Mouse (Mus musculus) retina, adult 2 months (tissue): ENCODE results near the gene Prkce.

Experiments used
- DNase-seq: peaks from one replicate; pipeline ENCODE4 v3.0.0-alpha.2; 2012; ENCODE audit warnings: low read depth, low spot score

Gene Prkce

GRCm38 (mm10) chr17:86551995-86552394 lies 384.4 kb downstream of the Prkce start:
- no peak for DNase-seq

DNA sequence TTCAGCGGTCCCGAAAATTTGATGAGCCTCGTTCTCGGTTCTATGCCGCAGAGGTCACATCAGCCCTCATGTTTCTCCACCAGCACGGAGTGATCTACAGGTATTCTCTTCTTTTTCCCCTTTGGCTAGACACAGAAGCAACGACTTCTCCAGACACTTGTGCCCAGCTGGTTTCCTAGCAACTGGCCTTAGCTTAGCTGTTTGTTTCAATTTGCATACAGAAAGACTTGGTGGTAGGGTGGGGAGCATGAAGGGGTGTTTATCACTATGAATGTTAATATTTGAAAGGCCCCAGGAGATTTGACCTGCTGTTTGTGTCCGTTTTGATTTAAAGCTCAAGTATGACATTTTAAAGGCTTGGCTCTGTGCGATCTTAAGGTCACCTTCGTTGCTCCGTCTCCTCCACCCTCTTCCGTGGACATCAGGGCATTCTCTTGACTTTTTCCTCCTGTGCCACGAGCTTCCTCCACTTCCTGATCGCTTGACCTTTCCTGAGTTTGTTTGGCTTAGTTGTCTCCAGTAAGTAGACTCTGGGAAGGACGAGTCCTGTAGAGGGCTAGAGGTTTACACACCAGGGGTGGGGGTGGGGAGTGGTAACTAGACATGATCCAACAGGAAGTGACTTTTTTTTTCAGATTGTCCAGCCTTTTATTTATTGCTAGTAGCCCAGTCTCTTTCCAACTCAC lies 391.8 kb downstream of the Prkce start:
- no peak for DNase-seq

DNA sequence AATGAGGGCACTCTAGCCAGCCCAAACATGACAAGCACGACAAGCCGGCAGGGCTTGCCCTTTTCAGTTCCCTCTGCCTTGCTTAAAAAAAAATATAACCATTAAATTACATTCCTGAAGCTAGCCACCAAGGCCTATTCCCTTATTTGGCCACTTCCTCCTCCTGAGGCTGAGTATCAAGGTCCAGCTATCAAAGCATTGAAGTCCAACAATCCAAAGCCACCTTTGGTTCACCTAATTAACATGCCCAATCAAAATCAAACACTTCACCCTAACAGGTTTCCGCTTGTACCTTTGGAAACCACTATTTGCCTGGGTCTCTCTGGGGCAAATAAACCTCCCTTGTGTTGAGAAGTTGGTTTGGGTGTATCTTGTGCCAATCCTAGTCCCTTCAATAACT lies 392.9 kb downstream of the Prkce start:
- DNase-seq = no peak

- DNase-seq = no peak
Measured at GRCm38 (mm10) chr17:86570491-86570890, 402.9 kb downstream of the Prkce start.

- DNase-seq = no peak
Measured at GRCm38 (mm10) chr17:86571266-86571665, 403.7 kb downstream of the Prkce start.

- DNase-seq = no peak
Measured at GRCm38 (mm10) chr17:86572136-86572535, 404.6 kb downstream of the Prkce start.

DNA sequence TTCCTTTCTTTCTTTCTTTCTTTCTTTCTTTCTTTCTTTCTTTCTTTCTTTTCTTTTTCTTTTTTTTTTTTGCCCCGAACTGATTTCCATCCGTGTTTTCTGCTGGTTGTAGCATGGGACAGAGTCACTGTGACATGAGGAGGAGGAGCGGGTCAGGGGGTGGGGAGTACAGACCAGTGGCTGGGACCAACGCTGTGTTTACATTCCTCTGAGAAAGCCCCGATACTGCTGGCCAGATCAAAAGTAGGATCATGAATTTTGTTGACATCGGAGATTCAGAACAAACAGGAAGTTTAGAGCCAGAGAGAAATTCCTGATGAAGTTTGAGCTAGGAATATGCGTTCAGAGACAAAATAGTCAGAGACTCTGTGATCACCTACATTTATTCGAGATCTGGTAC lies 405.0 kb downstream of the Prkce start:
- no peak for DNase-seq

DNA sequence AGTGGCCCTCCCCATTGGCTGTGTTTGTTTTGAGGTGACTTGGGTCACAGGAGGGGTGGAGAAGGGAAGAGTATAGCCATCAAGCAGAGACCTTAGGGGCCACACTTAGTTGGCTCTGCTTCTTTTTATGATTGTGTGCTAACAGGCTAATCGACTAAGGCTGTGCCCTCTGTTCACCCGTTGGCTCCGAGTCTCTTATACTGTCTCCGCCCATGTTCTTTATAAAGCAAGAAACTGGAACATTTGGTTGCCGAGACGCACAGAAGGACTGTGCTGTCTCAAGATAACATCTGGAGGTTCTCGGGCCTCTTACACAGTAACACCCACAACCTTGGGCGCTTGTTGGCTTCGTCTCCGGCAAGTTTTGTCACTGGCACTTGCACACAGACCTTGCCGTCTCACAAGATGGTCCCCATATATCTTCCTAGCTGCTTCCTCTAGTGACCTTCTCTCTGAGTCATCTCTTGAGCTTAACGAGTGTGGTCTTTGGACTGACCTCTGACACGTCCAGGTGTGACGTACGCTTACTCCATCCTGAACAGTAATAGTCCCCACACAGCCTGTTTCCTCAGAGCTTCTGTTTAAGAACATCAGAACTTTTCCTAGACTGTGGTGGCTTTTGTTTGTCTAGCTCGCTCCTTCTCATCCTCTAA lies 406.1 kb downstream of the Prkce start:
- DNase-seq = no peak

DNA sequence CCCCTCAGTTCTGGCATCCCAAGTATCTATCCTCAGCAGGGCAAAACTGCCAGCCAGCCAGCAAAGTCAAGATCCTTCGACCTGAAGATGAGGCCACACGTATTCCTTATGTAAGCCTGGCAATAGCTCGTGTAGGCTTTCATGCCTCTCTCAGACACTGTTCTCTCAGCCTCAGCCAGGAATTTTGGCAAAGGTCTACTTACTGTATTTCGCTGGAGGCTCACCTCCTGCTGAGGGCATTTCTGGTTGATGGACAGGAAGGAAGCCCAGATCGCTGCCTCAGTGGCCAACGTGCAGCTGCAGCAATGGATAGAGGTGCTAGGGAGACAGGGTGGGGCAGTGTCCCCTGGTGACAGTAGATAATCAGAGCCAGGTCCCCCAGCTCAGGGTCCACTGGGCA lies 413.1 kb downstream of the Prkce start:
- DNase-seq = no peak

GRCm38 (mm10) chr17:86582341-86582740 lies 414.8 kb downstream of the Prkce start:
- no peak for DNase-seq

- DNase-seq = peak; percentile 3
Measured at GRCm38 (mm10) chr17:86586441-86586840, 418.9 kb downstream of the Prkce start.

DNA sequence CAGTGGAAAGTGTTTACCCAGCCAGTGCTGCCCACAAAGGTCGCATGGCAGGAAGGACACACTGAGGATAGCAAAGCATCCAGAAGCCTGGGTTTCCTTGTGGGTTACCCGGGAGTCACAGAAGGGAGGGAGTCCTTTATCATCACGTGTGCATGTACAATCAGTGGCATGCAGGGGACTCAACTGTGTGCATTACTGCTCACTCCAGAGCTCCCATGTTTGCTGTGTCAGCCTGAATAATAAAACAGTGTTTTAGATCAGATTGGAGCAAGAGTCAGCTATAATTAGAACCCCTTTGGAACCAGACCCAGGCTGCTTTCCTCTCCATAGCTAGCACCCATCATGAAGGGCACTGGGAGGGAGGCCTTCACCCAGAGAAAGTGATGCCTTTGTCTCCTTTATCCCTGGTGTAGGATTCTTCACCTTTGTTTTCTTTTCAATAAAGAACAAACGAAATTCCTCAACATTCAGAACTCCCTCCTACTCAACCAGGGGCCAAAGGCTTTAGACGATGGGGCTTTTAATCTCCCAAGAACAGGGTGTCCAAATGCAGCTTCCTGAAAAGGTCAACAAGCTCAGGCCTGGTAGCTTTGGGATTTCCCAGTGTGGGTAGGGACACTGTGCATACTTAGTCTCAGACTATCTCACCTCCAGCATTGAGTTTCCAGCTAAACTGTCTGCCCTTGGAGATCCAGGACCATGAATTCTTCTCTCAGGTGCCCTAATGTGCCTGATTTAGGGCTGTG lies 421.3 kb downstream of the Prkce start:
- no peak for DNase-seq

- no peak for DNase-seq
Measured at GRCm38 (mm10) chr17:86589681-86590080, 422.1 kb downstream of the Prkce start.

DNA sequence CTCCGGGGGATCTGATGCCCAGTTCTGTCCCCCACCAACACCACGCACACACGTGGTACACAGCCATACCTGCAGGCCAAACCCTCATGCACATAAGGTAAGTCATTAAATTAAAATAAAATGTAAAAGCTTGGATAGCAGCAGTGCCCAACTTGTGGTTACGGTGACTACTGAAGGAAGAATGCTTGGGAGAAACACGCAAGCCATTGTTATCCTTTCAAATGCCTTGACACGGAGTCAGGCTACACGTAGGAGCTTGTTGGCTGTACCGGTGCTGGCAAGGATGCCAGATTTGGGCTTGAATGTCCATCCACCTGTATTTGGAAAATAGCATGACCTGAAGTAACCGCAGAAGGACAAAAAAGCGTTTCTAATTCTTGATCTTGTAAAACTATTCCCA lies 423.7 kb downstream of the Prkce start:
- DNase-seq = no peak

DNA sequence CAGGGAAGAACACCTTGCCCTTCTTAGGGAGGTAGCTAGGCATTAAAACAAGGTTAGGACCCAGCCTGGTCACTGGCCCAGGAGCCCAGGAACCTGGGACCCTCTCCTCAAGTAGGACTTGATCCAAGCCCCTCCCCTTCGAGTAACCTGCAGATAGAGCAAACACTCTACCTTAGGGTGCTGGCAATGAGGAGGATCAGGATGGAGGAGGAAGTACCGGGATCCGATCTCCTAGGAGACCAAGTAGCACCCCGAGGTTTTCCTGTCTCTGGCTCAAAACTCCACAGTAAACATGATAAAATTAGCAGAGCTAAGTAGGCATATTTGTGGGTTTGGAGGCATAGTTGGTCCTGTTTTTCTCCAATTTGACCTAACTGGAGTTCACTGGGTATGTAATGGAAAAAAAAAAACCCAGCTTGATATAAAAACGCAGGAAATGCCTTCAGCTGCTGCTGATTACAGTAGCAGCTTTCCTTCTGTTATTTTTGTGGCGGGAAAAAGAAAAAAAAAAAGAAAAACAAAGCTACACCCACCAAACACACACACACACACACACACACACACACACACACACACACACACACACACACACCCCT lies 425.5 kb downstream of the Prkce start:
- no peak for DNase-seq

GRCm38 (mm10) chr17:86595526-86595925 lies 427.9 kb downstream of the Prkce start:
- no peak for DNase-seq

DNA sequence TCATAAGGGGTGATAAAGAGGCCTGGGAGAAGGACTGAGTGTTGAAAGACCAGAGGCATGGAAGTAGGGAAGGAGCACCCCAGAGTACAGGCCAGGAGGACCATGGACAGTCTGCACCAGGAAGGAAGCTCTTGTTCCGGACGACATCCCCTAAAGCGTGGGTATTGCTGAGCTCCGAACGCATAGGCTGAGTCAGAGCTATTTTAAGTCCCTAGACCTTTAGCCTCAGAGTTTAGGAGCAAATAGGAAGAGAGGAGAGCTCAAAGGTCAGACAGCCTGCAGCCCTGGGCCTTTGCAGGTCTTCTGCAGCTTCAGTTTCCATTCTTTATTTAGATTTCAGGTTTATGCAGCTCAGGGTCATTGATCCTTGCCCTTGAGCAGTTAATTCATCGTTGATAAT lies 433.5 kb downstream of the Prkce start:
- no peak for DNase-seq

GRCm38 (mm10) chr17:86601901-86602300 lies 434.3 kb downstream of the Prkce start:
- no peak for DNase-seq

GRCm38 (mm10) chr17:86603848-86604444 lies 436.4 kb downstream of the Prkce start:
- DNase-seq = no peak

DNA sequence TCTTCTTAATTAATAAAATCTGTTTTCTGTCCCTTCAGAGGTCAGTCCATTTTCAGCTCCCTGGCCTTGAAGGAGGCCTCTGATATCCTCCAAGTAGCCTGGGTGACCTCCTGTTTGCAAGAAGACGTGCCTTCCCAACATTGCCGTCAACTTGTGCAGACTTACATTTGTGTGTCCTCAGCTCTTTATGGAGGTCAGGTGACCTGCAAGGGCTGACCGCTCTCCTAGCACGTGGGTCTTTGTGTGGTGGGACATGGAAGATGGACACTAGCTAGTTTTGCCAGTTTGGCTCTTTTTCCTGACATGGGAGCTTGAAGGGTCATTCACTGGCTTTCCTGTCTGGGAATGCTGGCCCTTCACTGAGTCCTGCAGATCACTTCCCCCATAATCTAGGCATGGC lies 440.4 kb downstream of the Prkce start:
- DNase-seq = no peak

GRCm38 (mm10) chr17:86610271-86610969 lies 442.8 kb downstream of the Prkce start:
- DNase-seq = no peak
